Mouse (Mus musculus) olfactory bulb, adult 2 months (tissue): ENCODE measurements at regions not wholly inside any gene's neighbourhood (a gene's known extent, or its start where the extent isn't known, plus 50 kb on each side); places are given as distances from the start of the nearest gene placed in this dataset.

Source experiments
- CTCF ChIP-seq: fragments of 200-500 bp; IDR thresholded peaks from 2 replicates; pipeline ENCODE4 v1.5.1; 2012; ENCODE audit warnings: low read depth, mild to moderate bottlenecking, low read length, moderate library complexity; ENCODE audit not compliant: insufficient read depth
- POLR2A ChIP-seq: fragments of 200-500 bp; IDR thresholded peaks from 2 replicates; pipeline ENCODE4 v1.6.1; 2012; ENCODE audit warnings: mild to moderate bottlenecking, low read depth, low read length, moderate library complexity; ENCODE audit not compliant: insufficient read depth

DNA sequence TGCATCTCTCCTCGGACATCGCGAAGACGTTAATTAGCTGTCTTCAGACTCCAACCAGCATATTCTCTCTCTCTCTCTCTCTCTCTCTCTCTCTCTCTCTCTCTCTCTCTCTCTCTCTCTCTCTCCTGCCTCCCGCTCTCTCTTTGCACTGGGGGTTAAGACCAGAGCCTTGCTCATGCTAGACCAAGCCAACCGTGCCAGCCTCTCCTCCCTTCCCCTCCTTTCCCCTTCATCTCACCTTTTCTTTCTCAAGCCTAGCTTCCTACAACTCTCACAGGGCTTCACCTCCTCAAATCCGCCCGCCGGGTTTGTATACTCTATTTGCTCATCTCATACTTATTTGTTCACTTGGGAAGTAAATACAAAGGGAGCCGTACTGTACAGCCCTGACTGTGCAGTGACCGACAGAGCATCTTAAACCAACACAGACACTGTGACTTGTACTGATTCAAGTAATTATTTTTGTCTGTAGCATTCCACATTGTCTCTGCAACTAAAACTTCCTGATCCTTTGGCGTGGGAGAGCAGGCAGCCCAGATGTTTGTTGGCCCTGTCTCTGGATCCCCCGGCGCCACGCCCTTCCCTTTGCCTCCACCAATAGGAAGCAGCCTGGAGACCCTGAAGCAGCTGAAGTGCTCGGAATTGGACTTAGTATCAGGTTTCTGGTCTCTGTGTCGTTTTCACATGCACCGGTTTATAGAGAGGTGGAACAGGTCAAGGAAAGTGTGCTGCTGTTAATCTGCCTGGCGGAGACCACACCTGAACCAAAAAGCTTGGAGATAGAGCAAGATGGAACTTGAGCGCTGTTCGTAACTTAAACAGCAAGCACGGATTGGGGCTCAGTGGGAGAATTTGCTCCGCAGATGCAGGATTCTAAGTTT, 145.1 kb downstream of the Sox2 start:
- TF ChIP-seq CTCF (no peak), POLR2A (no peak)
